13 mouse cellular contexts compared by ENCODE assay signal in the genomic region with DNA sequence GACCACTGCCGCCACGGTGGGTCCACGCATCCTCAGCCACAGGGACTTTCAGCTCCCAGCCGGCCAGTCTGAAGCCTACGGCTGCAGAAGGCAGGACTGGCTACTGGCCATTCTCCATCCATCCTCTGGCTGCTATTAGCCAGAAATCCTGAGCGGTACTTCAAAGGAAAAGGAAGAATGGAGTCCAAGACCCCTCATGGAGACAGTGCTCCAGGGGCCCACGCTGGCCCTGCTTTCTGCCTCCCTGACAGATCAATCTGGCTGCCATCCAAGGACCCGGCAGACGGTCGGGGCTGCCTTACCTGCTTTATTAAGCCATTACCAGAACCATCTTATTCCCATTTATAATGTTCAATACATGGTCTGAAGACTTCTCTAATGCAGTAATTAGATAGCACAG.
A peak's percentile ranks its signal among the peaks of the same experiment; 100 is the strongest.
DNase-seq lines count a peak whose midpoint lies in the region; ATAC-seq lines count a peak whose summit lies in the region.
"Had no signal": no experiment of that assay in that cellular context is flagged by ENCODE, and none has a peak within 500 bp of the region (broad histone marks: within the 10 kb centered on the region; RNA-seq: fewer than 3 reads in every experiment).

No protein-coding gene starts in this region.

- H3K27me3 ChIP-seq in forebrain, embryonic 14.5 days (replicated peaks; ENCODE audit: control insufficient read depth, insufficient read depth, low read length): no peaks in the 10 kb centered on the region
- no peaks in the 10 kb centered on the region for H3K27me3 ChIP-seq in limb, embryonic 12.5 days
- H3K27me3 ChIP-seq in neural tube, embryonic 12.5 days (replicated peaks): no peaks in the 10 kb centered on the region
- H3K27me3 ChIP-seq in kidney, embryonic 16.5 days (ENCODE audit: insufficient read depth, low read length): no peaks in the 10 kb centered on the region
- H3K27me3 ChIP-seq: liver, embryonic 15.5 days; stomach, embryonic 15.5 days had no signal

- WGBS in forebrain, embryonic 14.5 days: 32% methylated on average over 10 of the region's 10 CpGs
- 37% methylated on average over 10 of the region's 10 CpGs for WGBS in limb, embryonic 12.5 days
- 22% methylated on average over 10 of the region's 10 CpGs for WGBS in neural tube, embryonic 12.5 days
- 51% methylated on average over 10 of the region's 10 CpGs for WGBS in kidney, embryonic 16.5 days

- no peak for ATAC-seq in forebrain, embryonic 14.5 days
- no peak for ATAC-seq in limb, embryonic 12.5 days (ENCODE audit: insufficient number of reproducible peaks, insufficient read depth, low FRiP score, low TSS enrichment, low read depth)
- no peak for ATAC-seq in neural tube, embryonic 12.5 days (ENCODE audit: low FRiP score, low read depth)
- no peak for ATAC-seq in kidney, embryonic 16.5 days (ENCODE audit: low FRiP score, low TSS enrichment)

- H3K4me2 ChIP-seq in forebrain, embryonic 14.5 days (ENCODE audit: low read length): no peak overlapping the region
- H3K4me2 ChIP-seq in limb, embryonic 12.5 days: no peak overlapping the region
- H3K4me2 ChIP-seq in neural tube, embryonic 12.5 days (replicated peaks): peak overlapping the region; percentile 46
- H3K4me2 ChIP-seq in kidney, embryonic 16.5 days (replicated peaks; ENCODE audit: low read depth, low read length): no peak overlapping the region
- H3K4me2 ChIP-seq: liver, embryonic 15.5 days had no signal

- no peaks in the 10 kb centered on the region for H3K36me3 ChIP-seq in forebrain, embryonic 14.5 days (ENCODE audit: control insufficient read depth, insufficient read depth, low read length)
- H3K36me3 ChIP-seq in limb, embryonic 12.5 days: no peaks in the 10 kb centered on the region
- no peaks in the 10 kb centered on the region for H3K36me3 ChIP-seq in neural tube, embryonic 12.5 days
- no peaks in the 10 kb centered on the region; the same call in 1 of the 2 replicates for H3K36me3 ChIP-seq in kidney, embryonic 16.5 days (ENCODE audit: insufficient read depth, low read length)
- H3K36me3 ChIP-seq: liver, embryonic 15.5 days; stomach, embryonic 15.5 days had no signal

- peak overlapping the region; percentile 39; the same call in 1 of the 2 replicates for H3K27ac ChIP-seq in forebrain, embryonic 14.5 days (ENCODE audit: low read depth, low read length)
- H3K27ac ChIP-seq in limb, embryonic 12.5 days: no peak overlapping the region
- no peak overlapping the region for H3K27ac ChIP-seq in neural tube, embryonic 12.5 days
- no peak overlapping the region for H3K27ac ChIP-seq in kidney, embryonic 16.5 days (ENCODE audit: low read length)
- H3K27ac ChIP-seq: liver, embryonic 15.5 days; stomach, embryonic 15.5 days had no signal

- peak; percentile 62 to 68 for DNase-seq in cerebellum, postnatal 10 days
- no peak for DNase-seq in cerebellum, adult 11-12 months
- peak; percentile 38 for DNase-seq in forebrain, embryonic 14.5 days (ENCODE audit: low spot score)
- DNase-seq in thymus, adult 18-20 months: no peak
- no peak for DNase-seq in layer of hippocampus, postnatal 36 days
- DNase-seq: cerebellum, adult 11 months; lung, postnatal 36 days; right cerebral cortex, postnatal 14 days had no signal

- no peaks in the 10 kb centered on the region for H3K9me3 ChIP-seq in forebrain, embryonic 14.5 days (replicated peaks; ENCODE audit: control insufficient read depth, low read length)
- H3K9me3 ChIP-seq in limb, embryonic 12.5 days: no peaks in the 10 kb centered on the region
- no peaks in the 10 kb centered on the region for H3K9me3 ChIP-seq in neural tube, embryonic 12.5 days
- H3K9me3 ChIP-seq in kidney, embryonic 16.5 days (ENCODE audit: low read length): no peaks in the 10 kb centered on the region
- H3K9me3 ChIP-seq: liver, embryonic 15.5 days; stomach, embryonic 15.5 days had no signal

- no peak overlapping the region for H3K4me3 ChIP-seq in forebrain, embryonic 14.5 days (ENCODE audit: low read depth, low read length)
- H3K4me3 ChIP-seq in limb, embryonic 12.5 days (replicated peaks): no peak overlapping the region
- no peak overlapping the region for H3K4me3 ChIP-seq in neural tube, embryonic 12.5 days
- H3K4me3 ChIP-seq in kidney, embryonic 16.5 days (ENCODE audit: low read length): no peak overlapping the region
- H3K4me3 ChIP-seq: liver, embryonic 15.5 days; stomach, embryonic 15.5 days had no signal

- H3K4me1 ChIP-seq in forebrain, embryonic 14.5 days (ENCODE audit: control insufficient read depth, insufficient read depth, low read length): peaks cover 16% of the 10 kb centered on the region
- peaks cover 15% of the 10 kb centered on the region for H3K4me1 ChIP-seq in limb, embryonic 12.5 days (replicated peaks)
- peaks cover 37% of the 10 kb centered on the region for H3K4me1 ChIP-seq in neural tube, embryonic 12.5 days
- peaks cover 12% of the 10 kb centered on the region for H3K4me1 ChIP-seq in kidney, embryonic 16.5 days (ENCODE audit: insufficient read depth, low read length)
- H3K4me1 ChIP-seq: liver, embryonic 15.5 days had no signal

- 0 out of 2 replicates have a peak overlapping the region, but pooled peaks have one; percentile 5 for H3K9ac ChIP-seq in forebrain, embryonic 14.5 days (ENCODE audit: low read length)
- H3K9ac ChIP-seq in limb, embryonic 12.5 days (replicated peaks): 0 out of 2 replicates have a peak overlapping the region, but pooled peaks have one; percentile 8
- H3K9ac ChIP-seq in neural tube, embryonic 12.5 days: no peak overlapping the region
- no peak overlapping the region for H3K9ac ChIP-seq in kidney, embryonic 16.5 days (replicated peaks; ENCODE audit: low read length)
- H3K9ac ChIP-seq: liver, embryonic 15.5 days; stomach, embryonic 15.5 days had no signal

Comparison
In these comparisons a context has a peak if more than half of its experiments do, and no peak if none do; other contexts are left out.
1. DNase-seq: peak in cerebellum, postnatal 10 days (2 of 2) and forebrain, embryonic 14.5 days (single experiment); none in cerebellum, adult 11-12 months (single experiment), thymus, adult 18-20 months (0 of 2) and layer of hippocampus, postnatal 36 days (0 of 2).
2. H3K9ac ChIP-seq: peak in forebrain, embryonic 14.5 days (single experiment) and limb, embryonic 12.5 days (single experiment); none in neural tube, embryonic 12.5 days (single experiment) and kidney, embryonic 16.5 days (single experiment).